Mouse (Mus musculus) urinary bladder, postnatal 4 days (tissue): ENCODE measurements around the gene Fam240b.
"Not testable (repeated sequence)": the region's sequence is repeated elsewhere in the genome, so short reads cannot be mapped to it uniquely, and the experiment has no call there.

Experiments
- DNase-seq, 2 experiments: peaks; one replicate each; pipeline ENCODE4 v3.0.0; 2021 to 2022; ENCODE audit warnings: low spot score in 2 of 2

Fam240b gene

DNA sequence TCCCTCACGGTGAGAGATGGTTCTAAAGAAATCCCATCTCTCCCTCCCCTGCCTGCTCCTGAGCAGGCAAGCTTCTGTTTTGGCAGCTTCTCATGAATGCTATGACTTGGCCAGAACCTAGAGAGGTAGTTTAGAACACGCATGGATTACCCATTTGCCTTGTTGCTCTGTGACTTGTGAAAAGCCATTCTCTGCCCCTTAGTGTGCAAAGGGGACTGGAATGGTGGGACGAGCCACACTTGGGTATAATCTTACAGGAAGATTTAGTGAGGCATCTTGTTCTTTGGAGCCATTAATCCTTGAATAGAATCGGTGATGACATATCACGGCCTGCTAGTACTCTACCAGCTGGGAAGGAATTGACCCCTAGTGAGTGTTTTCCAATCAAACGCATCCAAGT is at the start of gene Fam240b:
Fam240b (minus strand) TSS at position 101 of the 400 bp plus-strand sequence.
- no peak for DNase-seq

GRCm38 (mm10) chr13:64530139-64530538 is 32.5 kb upstream of the Fam240b start:
- no peak for DNase-seq

GRCm38 (mm10) chr13:64526515-64527285 is 29.1 kb upstream of the Fam240b start:
- no peak for DNase-seq

DNA sequence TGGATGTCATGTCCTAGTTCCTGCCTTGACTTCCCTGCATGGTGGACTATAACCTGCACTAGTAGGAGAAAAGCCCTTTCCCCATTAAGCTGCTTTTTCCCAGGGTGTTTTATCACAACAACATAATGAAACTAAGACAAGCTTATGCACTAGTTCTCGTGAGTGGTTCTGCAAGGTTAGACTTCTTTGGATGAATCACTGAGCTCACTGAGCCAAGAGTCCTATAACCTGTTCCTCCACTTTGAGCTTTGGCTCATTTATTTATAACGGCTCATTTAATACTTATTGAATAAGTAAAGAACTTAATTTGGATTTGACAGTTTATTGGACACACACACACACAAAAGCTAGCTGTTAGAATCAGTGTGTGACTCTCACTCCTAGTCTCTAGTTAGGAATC is 16.7 kb upstream of the Fam240b start:
- DNase-seq, result no peak

- DNase-seq, result no peak
Observed at GRCm38 (mm10) chr13:64511616-64512015, 14.0 kb upstream of the Fam240b start.

DNA sequence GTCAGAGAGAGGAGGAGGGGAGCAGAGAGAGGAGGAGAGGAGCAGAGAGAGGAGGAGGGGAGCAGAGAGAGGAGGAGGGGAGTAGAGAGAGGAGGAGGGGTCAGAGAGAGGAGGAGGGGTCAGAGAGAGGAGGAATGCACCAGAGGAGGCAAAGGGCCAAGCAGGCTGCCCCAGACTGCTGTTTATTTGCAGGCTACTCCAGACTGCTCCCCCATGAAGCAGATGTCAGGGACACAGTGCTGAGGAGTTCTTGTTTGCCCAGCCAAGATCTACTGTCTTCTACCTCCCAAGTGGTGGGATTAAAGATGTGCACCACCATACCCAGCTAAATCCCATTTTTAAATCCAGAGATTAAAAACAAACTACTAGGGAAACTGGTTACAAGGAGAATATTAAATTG is 9.8 kb upstream of the Fam240b start:
- DNase-seq, result no peak

- no peak for DNase-seq
Observed at GRCm38 (mm10) chr13:64502833-64503232, 5.2 kb upstream of the Fam240b start.

GRCm38 (mm10) chr13:64493586-64493985 is 4.0 kb downstream of the Fam240b start:
- DNase-seq, result no peak

GRCm38 (mm10) chr13:64489886-64490285 is 7.7 kb downstream of the Fam240b start:
- DNase-seq, result no peak

DNA sequence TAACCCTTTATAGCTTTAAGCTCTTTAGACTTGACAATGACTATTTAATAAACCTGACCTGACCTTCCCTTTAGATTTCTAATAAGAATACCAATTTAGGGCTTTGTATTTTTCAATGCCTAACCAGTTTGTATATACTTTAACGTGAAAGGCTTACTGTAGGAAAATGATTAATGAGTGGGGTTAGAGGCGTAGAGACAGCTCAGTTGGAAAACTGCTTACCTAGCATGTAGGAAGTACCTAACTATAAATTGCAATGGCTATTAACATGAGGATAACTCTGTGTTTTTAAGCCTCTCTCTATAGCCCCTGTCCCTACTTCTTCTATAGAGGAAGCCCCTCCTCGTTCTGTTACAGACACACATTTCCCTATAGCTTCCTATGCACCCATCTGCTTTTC is 17.6 kb downstream of the Fam240b start:
- no peak for DNase-seq

GRCm38 (mm10) chr13:64477968-64478367 is 19.6 kb downstream of the Fam240b start:
- no peak for DNase-seq

- DNase-seq, result peak in 1 of 2 experiments; percentile 71
Observed at GRCm38 (mm10) chr13:64467886-64468285, 29.7 kb downstream of the Fam240b start.

GRCm38 (mm10) chr13:64465166-64465565 is 32.4 kb downstream of the Fam240b start:
- no peak for DNase-seq

- DNase-seq, result no peak
Observed at GRCm38 (mm10) chr13:64462581-64462980, 35.0 kb downstream of the Fam240b start.

DNA sequence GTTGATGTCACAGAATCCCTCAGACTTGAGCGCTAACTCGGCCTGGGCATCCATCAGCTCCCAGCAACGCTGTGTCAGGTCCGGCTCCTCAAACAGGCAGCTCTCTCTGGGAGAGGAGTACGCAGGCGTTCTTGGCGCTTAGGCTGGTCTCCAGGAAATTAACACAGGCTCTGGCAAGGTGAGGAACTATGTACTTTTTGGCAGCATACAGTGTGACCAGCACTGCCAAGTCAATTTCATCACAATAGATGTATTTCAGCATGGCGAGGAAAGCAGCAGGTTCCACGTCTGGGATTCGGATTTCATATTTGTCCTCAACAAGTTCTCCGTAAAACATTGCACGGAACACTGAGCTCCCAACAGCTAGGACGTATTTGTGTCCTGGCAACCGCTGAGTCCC is 39.4 kb downstream of the Fam240b start:
- DNase-seq, result no peak

DNA sequence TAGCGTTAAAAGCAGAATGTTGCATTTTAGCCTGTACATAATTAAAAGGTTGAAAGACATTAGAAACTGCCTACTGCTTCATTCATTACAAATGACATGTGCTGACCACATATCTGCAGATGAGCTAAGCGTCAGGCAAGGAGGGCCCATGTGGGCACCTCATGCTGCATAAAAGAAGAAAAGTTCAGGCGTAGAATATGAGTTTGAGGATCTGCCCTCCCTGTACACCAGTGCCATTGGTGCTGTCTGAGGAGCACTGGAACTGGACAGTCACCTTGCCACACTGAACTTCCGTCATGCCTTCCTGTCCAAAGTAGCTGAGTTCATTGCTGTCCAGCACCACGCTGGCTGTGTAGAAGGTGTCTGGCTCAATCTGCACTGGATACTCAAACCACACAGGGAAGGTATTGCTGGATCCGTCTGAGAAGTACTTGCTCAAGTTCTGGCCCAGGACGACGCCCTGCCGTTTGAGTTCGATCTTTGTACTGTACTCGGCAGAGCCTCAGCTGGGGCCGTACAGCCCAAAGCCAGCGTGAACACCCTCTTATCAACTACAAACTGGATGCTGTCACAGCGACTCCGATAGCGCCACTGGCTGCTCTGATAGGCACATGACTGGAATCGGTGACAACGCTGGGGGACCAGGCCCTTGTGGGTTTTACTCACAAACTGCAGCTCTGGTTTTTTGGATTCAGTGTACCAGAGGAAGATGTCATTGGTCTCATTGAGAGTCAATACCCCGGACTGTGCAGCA is 40.2 kb downstream of the Fam240b start:
- DNase-seq, result not testable (repeated sequence)

DNA sequence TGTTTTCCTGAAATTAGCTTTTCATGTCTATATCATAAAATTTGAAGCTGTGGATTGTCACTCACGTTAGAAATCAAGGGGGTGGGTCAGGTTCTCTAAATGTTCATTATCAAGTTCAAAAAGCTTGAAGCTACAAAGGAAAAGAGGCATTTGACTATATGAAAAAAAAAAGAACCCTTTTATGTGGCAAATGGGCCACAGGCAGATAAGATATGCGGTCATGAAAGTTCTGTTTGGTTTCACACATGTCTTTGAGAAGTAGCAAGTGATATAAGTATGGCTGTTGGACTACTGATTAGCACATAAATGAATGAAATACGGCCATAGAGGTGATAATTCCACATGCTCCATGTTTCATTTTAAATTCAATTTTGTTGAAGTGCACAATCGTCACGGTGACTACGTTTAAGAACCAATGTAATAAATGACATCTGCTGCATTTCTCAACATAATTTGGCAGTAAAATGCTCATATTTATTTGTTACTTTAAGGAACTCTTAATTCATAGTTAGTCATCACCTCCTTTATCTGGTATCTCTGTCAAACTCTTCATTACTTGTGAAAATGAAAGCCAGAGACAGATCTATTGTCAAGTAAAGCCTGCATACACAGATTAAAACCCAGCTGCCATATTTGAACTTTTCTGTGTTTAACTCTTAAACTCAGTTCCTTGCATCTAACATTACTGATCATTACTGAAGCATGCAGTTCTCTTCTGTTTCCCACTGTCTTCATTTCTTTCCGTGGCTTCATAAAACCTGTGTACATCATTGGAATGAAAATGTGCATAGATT is 47.4 kb downstream of the Fam240b start:
- no peak for DNase-seq

- no peak for DNase-seq
Observed at GRCm38 (mm10) chr13:64448729-64449128, 48.9 kb downstream of the Fam240b start.

GRCm38 (mm10) chr13:64447947-64448346 is 49.6 kb downstream of the Fam240b start:
- DNase-seq, result no peak

- no peak for DNase-seq
Observed at GRCm38 (mm10) chr13:64445254-64445920, 52.2 kb downstream of the Fam240b start.

DNA sequence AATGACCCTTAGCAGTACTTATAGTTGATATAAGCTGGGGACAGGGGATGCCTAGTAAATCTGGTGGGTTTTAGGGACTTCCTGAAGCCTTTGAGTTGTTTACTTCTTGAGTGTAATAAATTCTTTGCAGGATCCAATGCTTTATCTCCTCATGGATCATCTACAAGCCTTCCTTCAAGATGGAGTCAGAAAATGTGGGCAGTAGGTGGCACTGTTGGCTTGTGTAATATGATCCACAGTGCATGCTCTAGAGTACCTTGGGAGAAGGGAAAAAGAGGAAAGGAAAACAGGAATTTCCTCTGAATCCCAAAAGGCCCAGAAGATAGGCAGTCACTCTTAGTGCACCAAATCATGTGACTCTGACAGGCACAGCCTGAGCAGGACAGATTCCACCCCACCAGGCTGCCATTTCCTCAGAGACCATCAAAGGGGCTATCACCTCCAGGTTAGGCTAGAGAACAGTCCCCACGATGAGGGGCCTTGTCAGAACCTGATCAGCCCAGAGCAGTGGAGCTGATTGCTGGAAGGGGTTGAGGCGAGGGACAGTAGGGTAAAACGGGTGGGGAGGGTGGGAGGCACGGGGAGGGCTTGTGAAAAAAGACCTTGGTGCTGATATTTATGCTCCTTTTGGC is 54.2 kb downstream of the Fam240b start:
- DNase-seq, result no peak
